Mouse (Mus musculus) B cell, adult 62 days (primary cell): ENCODE results near the gene Actrt3. TPM values are rescaled to one million over a fixed set of nuclear protein-coding genes. Genes with fewer than 3 reads are reported as not detected.

Source experiments
- total RNA-seq: library from RNA; stranded (reverse); gene quantifications from 4 replicates; pipeline ENCODE4 v1.2.4, GENCODE M21; 2023

The Actrt3 gene
- total RNA-seq: 0.77 to 2.2 TPM (median 1.3 TPM) in 4 replicates

GRCm38 (mm10) chr3:30599711-30600545, at the start of gene Actrt3:
Gene Actrt3, minus strand, starts transcription at chr3:30599939.

GRCm38 (mm10) chr3:30647440-30648090, 47.8 kb upstream of the Actrt3 start, which contains the start of gene Lrrc34:
Gene Lrrc34, minus strand, starts transcription at chr3:30647869.

GRCm38 (mm10) chr3:30644207-30644606, 44.5 kb upstream of the Actrt3 start, which contains the start of gene Lrriq4:
Gene Lrriq4, plus strand, starts transcription at chr3:30644507.

GRCm38 (mm10) chr3:30602065-30602739, 2.5 kb upstream of the Actrt3 start, which contains the start of gene Mynn:
Gene Mynn, plus strand, starts transcription at chr3:30602065.

GRCm38 (mm10) chr3:30547908-30548307, 51.8 kb downstream of the Actrt3 start, which contains the start of gene Mecom:
Gene Mecom, minus strand, starts transcription at chr3:30548008.

Other genes starting within 250 kb of the Actrt3 start
- gene Mecom, start 51.9 kb downstream of the Actrt3 start, total RNA-seq: not detected in 4 replicates
- 60.0 to 73.7 TPM (median 67.0 TPM) in 4 replicates for gene Mynn, start 2.1 kb upstream of the Actrt3 start, total RNA-seq
- gene Lrriq4, start 44.6 kb upstream of the Actrt3 start, total RNA-seq: not detected in 4 replicates
- not detected in 4 replicates for gene Lrrc34, start 47.9 kb upstream of the Actrt3 start, total RNA-seq
- gene Lrrc31, start 99.9 kb upstream of the Actrt3 start, total RNA-seq: not detected in 4 replicates
- gene Samd7, start 146.4 kb upstream of the Actrt3 start, total RNA-seq: not detected in 4 replicates
- 65.8 to 85.1 TPM (median 72.6 TPM) in 4 replicates for gene Sec62, start 192.9 kb upstream of the Actrt3 start, total RNA-seq